Mouse (Mus musculus): ENCODE measurements around the gene Gm21921. TPM values are rescaled to one million over a fixed set of nuclear protein-coding genes. Genes with fewer than 3 reads are reported as not detected.

Gm21921 gene
- not detected for polyA plus RNA-seq (2014; fragmentation: Illumina TruSeq; extraction: RNeasy Lipid Tissue Mini Kit (QIAGEN cat#74804); ENCODE audit: low replicate concordance)

GRCm38 (mm10) chrY:24796143-24796542 lies at the start of gene Gm21921:
TSS of gene Gm21921 (minus strand) at chrY:24796243.

Data from small intestine, adult 10 weeks (tissue).